Mouse (Mus musculus) E14TG2a.4 (cell line): ENCODE measurements around the gene Nrxn3.

Experiments used
- H3K27me3 ChIP-seq: 2 replicates; pipeline ENCODE4 v1.6.1; 2014; ENCODE audit warnings: low read length, control low read depth; ENCODE audit not compliant: insufficient read depth
- H3K36me3 ChIP-seq: 2 replicates; pipeline ENCODE4 v1.6.1; 2014; ENCODE audit warnings: low read length, control low read depth; ENCODE audit not compliant: insufficient read depth
- H3K4me1 ChIP-seq: replicated peaks from 2 replicates; pipeline ENCODE4 v1.6.1; 2014; ENCODE audit warnings: low read depth, low read length, control low read depth
- H3K4me3 ChIP-seq: replicated peaks from 2 replicates; pipeline ENCODE4 v1.5.1; 2014; ENCODE audit warnings: mild to moderate bottlenecking, low read length
- H3K9me3 ChIP-seq: 2 replicates; pipeline ENCODE4 v1.6.1; 2014; ENCODE audit warnings: low read length, control low read depth
- CTCF ChIP-seq: conservative IDR thresholded peaks from 2 replicates; pipeline ENCODE4 v1.5.1; 2014; ENCODE audit warnings: low read length
- NANOG ChIP-seq: IDR thresholded peaks from 2 replicates; pipeline ENCODE4 v1.6.1; 2014; ENCODE audit warnings: borderline replicate concordance, low read length, mixed read lengths
- POU5F1 ChIP-seq: IDR thresholded peaks from 2 replicates; pipeline ENCODE4 v1.6.1; 2014; ENCODE audit warnings: low read length, borderline replicate concordance

Nrxn3 gene

DNA sequence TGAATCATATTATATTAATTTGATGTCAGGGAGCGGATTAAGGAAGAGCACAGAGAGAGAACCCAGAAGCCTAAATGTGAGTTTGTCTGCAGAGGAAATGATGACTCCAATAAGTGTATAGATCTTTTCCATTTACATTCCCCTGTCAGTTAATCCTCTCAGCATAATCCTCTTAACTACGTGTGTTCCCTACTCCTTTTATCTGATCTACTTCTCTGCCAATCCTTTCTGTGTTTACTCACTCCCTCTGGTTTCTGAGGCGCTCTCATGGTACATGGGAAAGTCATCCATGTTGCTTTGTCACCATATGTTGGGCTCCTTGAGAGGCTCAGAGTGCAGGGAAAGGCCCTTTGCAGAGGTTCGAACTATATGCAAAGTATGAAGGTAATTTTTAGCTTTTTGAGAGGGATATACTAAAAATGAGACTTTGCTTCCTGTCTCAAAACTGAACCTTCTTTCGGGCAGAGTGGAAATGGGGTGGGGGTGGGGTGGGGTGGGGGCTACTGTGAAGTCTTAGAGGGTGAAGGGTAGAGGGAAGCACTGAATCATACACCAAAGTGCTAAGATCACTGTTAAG lies 350.6 kb downstream of the Nrxn3 start:
- Histone ChIP-seq H3K4me3 (no peak overlapping the region), H3K36me3 (no peaks in the 10 kb centered on the region), H3K9me3 (no peaks in the 10 kb centered on the region), H3K27me3 (no peaks in the 10 kb centered on the region), H3K4me1 (no peaks in the 10 kb centered on the region)
- no peak for TF ChIP-seq POU5F1
- TF ChIP-seq NANOG, result no peak
- no peak for TF ChIP-seq CTCF

DNA sequence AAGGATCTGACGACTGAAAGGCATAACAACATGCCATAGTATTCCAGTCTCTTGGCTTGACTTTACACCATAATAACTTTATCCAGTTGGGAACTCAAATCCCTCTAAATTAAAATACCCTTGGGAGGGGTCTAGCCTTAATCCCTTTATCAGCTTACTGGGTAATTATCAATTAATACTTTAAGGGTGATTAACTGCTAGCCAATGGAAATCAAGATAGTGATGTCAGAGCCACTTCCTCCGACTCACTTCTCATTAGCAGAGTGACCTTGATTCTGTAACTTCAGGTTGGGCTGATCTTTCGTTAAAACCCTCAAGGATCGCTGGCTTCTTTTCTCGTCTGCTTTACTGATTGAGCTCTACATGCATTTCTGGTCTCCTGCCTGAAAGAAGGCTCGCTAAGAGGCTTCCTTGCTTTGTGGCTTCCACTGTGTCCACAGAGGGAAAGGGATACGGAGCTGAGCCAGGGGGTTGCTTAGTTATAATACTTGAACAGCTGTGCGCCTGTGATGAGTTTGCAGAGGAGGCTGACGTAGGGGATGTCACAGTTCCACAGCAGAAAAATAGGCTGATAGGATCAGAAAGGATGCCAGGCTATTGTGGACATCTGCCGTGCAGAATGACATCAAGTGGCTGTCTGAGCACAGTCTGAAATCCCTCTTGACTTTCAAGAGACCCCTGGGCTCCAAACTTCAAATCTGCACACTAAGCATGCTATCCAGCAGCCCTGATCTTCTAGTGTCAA lies 352.0 kb downstream of the Nrxn3 start:
- no peak for TF ChIP-seq CTCF
- no peak for TF ChIP-seq POU5F1
- no peak for TF ChIP-seq NANOG
- Histone ChIP-seq H3K36me3 (no peaks in the 10 kb centered on the region), H3K4me3 (no peak overlapping the region), H3K27me3 (no peaks in the 10 kb centered on the region), H3K9me3 (no peaks in the 10 kb centered on the region), H3K4me1 (no peaks in the 10 kb centered on the region)

DNA sequence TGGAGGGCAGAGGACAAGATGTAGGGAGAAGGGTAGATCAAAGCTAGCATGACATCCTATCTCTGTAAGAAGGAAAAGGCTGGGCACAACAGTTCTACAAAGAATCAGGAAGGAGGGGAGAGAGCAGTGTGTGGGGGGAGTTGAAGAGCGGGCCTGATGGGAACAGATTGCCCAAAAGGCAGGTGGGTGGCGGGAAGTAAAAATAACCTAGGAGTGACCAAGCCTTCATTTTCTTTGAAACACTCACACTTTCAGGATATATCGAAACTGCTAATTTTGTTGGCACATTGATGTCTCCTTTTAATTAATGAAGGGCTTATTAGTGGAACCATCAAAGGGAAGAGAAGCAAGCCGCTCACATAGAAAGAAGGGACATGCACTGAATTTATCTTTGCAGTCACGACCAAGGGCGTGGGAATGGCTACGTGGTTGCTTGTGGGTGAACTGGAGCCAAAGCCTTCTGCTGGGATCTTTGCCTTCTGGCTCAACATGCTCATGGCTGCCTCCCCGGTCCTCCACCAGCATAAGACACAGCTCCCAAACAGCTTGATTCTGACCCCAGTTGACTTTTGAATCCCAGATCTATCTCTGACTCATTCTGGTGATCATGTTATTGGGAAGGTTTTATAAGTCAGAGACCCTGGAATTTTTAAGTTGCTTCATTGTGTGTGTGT lies 371.3 kb downstream of the Nrxn3 start:
- Histone ChIP-seq H3K4me1 (no peaks in the 10 kb centered on the region), H3K36me3 (no peaks in the 10 kb centered on the region), H3K9me3 (peaks cover 7% of the 10 kb centered on the region; the same call in 1 of the 2 replicates), H3K4me3 (no peak overlapping the region), H3K27me3 (no peaks in the 10 kb centered on the region)
- TF ChIP-seq NANOG (no peak), CTCF (no peak), POU5F1 (no peak)

- TF ChIP-seq CTCF (no peak), NANOG (no peak), POU5F1 (no peak)
- no peaks in the 10 kb centered on the region for H3K27me3 ChIP-seq
- H3K4me1 ChIP-seq, result no peaks in the 10 kb centered on the region
- peaks cover 7% of the 10 kb centered on the region; the same call in 1 of the 2 replicates for H3K9me3 ChIP-seq
- no peak overlapping the region for H3K4me3 ChIP-seq
- no peaks in the 10 kb centered on the region for H3K36me3 ChIP-seq
Observed at GRCm38 (mm10) chr12:89097561-89097960, 374.9 kb downstream of the Nrxn3 start.

GRCm38 (mm10) chr12:89106029-89106733 lies 383.5 kb downstream of the Nrxn3 start:
- TF ChIP-seq CTCF (peak; percentile 38), NANOG (no peak), POU5F1 (no peak)
- H3K27me3 ChIP-seq, result peaks cover 4% of the 10 kb centered on the region
- no peak overlapping the region for H3K4me3 ChIP-seq
- no peaks in the 10 kb centered on the region for H3K36me3 ChIP-seq
- no peaks in the 10 kb centered on the region for H3K9me3 ChIP-seq
- no peaks in the 10 kb centered on the region for H3K4me1 ChIP-seq

DNA sequence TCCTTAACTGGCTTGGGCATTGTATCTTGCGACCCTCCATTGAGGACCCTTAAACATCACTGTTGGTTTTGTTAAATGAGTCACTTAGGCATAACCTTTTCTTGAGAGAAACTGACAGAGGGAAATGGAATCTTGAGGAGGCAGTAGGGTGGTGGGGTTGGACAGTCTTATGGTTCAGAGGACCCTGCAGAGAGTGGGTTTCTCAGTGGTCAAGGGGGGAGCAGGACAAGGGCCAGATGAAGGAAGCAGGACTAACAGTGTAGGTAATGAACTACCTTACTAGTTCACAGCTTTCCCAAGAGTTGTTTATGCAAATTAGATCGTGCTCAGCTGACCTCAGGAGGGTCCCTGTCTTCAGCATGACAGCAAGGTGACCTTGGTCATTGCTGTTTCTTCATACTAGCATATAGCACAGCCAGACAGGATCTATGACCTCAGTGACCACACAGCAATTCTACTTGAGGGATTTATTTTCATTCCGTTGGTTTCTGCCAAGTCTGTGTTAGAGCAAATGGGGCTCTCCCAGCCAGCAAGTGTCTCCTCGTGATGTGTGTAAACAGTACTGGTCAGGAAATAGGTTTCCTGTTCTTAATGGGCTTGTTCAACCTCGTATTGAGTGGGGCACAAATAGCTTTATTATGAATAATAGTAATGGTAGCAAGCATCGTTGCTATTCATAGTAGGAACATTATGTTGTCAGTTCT lies 384.4 kb downstream of the Nrxn3 start:
- Histone ChIP-seq H3K36me3 (no peaks in the 10 kb centered on the region), H3K4me1 (no peaks in the 10 kb centered on the region), H3K9me3 (no peaks in the 10 kb centered on the region), H3K27me3 (peaks cover 4% of the 10 kb centered on the region), H3K4me3 (no peak overlapping the region)
- TF ChIP-seq POU5F1 (no peak), NANOG (no peak), CTCF (no peak)

DNA sequence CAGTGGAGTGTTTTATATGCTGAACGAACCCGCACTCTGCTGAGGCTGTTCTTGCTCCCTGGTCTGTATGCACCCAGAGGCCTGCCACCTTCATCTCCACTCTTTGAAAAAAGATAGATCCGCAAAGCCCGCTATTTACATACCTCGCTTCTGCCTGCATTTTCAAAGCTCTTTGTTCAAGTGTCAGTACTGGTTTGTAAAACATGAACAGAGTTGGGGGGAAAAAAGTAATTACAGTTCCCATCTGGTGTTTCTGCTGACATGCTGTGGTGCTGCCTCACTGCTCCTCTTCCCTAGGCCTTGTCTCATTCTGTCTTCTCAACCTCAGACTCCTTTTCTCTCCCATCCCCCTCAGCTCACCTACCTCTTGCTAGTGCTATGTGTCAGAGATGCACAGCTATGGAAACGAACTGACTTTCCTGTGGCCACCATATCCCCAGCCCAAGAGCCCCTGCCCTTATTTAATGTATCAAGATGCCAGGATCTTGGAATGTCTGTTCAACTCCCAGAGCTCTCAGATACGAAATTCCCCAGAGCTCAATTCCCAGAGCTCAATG lies 387.2 kb downstream of the Nrxn3 start:
- TF ChIP-seq CTCF, result no peak
- no peak for TF ChIP-seq NANOG
- TF ChIP-seq POU5F1, result no peak
- H3K27me3 ChIP-seq, result peaks cover 4% of the 10 kb centered on the region
- H3K4me1 ChIP-seq, result no peaks in the 10 kb centered on the region
- H3K36me3 ChIP-seq, result no peaks in the 10 kb centered on the region
- no peaks in the 10 kb centered on the region for H3K9me3 ChIP-seq
- H3K4me3 ChIP-seq, result no peak overlapping the region

DNA sequence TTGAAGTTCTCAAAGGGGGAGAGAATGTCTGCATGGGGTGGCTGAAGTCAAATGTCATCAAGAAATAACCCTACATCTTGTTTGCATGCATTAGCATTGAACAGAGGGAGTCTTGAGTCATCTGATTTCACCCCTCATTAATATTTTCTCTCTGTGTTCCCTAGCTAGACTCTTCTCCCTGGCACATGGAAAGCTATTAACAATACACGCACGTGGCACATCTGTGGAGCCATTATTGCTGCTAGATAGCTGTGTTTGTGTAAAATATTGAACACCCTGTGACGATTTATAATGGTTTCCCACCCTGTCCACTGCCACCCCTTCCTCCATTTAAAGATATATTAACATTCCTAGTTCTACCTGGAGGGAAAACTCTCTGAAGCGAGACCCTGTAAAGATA lies 405.9 kb downstream of the Nrxn3 start:
- H3K4me3 ChIP-seq, result no peak overlapping the region
- TF ChIP-seq CTCF (no peak), POU5F1 (no peak), NANOG (no peak)
- no peaks in the 10 kb centered on the region for H3K27me3 ChIP-seq
- H3K4me1 ChIP-seq, result no peaks in the 10 kb centered on the region; the same call in 1 of the 2 replicates
- H3K9me3 ChIP-seq, result no peaks in the 10 kb centered on the region
- no peaks in the 10 kb centered on the region for H3K36me3 ChIP-seq
